Mouse (Mus musculus) layer of hippocampus, adult 9-10 months (tissue): ENCODE results near the gene Lpp.
"Not testable (repeated sequence)": the region's sequence is repeated elsewhere in the genome, so short reads cannot be mapped to it uniquely, and the experiment has no call there.

ENCODE experiments used
- DNase-seq: peaks from one replicate; pipeline ENCODE4 v3.0.0; 2022; ENCODE audit warnings: low spot score

The Lpp gene

DNA sequence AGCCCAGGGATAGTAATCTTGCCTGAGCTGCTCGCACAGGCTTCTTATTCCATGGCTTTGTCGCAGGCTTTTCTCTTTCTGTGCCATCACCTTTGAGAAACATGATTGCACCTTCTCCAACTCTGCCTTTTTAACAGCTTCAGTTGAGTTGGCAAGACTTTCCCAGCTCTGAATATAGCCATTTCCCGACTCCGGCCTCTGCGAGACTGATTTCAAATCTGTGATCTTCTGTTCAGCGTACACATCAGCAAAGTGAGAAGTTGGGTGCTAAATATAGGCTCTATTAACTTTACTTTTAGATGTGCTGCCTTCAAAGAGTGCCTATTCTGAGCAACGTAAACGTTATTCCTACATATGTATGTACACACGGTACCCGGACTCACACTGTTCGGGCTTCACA, 597.0 kb downstream of the Lpp start:
- no peak for DNase-seq

DNA sequence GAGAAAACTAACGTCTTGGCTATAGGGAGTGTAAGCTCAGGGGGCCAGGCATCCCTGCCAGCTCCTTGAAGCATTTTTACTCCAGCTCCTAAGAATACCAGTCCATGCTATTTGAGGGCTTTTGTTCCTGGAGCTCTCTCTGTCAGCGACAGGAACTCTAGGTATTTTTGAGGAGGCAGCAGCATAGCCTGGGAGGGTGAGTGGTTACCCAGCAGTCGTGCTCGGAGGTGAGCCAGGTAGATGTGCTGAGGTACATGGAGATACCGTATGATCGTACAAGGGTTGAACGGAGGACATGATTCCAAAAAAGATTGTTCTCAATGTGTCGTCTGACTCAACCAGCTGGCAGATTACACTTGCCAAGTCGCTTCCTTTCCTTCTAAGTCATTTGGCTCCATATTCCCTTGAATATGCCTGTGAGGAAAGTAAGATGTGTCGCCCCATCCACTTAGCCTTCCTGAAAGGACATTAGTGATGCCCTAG, 597.8 kb downstream of the Lpp start:
- DNase-seq: no peak

DNA sequence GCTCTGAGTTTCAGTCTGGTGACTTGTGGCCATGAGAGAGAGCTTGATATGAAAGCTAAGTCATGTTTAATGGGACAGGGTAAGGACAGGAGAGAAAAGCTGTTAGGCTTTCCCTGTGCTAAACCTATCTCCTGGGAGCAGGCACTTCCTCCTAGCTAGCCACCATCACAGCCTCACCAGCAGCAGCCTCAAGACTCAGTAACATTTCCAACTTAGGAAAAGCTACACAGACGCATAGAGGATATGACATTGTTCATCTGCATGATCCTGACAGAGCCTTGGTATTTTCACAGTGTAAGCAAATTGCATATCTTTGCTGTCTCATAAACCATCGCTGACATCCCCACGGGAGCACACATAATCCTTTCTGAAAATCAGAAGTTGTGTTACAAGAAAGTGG, 598.7 kb downstream of the Lpp start:
- DNase-seq: no peak

DNA sequence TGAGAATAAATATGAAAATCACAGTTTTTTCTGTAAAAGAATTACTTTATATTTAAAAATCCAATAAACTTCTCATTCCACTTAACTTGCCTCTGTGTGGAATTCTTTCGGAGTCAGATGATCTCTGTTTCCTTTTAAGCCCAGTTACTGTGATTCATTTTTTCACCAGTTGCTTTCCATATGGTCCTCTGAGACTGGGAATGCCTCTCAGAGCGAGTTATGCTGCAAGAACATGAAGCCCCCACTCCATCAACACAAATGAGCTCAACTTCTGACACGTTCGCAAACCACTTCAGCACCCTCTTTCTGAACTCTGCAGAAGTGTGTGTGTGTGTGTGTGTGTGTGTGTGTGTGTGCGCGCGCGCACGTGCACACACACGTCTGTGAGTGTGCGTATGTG, 599.2 kb downstream of the Lpp start:
- no peak for DNase-seq

DNA sequence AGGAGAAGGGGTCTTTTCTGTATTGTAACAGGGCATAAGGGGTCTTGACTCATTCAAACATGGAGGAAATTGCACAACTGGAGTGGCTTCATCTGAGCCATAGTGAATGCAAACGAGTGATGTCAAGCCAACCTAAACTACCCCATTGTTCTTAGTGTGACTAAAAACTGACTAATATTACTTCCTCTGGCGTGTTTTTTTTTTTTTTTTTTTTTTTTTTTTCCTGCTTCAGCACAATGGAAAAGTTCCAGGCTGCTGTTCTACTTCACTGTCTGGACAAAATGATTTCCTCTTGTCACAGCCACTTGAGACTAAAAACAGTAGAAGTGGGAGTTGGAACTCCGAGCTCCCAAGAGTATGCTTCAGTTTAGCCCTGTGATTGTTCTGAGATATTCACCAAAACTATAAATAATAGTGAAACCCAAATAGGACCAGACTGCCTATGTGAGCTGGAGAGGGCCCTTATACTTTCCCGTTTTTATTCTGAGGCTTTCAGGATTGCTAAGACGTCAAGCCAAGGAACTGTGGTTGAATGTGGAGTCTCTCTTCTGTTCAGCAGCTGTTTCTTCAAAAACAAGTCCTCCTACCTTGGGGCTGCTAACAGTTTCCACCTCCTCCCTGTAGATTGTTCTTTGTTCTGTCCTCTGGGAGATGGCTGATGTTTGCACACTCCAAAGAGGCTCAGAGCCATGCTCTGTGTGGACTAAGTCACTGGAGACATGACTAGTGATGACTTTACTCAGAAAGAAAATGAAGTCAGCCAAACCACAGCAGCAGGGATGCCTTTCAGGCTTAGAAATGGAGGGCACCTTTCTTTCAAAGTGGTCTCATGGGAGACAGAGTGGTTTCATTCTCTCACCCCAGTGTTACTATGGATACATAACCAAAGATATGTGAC, 617.9 kb downstream of the Lpp start:
- DNase-seq: no peak

DNA sequence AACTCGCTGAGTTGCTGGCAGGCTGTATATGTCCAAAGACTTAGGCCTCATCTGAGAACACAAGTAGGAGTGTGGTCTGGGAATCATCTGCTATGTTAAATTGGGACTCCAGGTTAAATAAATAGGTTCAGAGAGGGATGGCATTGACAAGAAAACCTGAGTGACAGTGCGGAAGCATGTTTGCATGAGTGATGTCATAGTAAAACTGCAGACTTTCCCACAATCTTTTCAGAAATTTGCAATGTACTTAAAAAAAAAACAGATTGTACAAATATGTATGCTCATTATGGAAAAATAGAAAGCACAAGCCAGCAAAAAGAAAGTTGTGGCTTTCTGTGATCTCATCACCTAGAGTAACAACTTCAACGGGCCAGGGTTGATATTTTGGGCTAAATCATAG, 619.6 kb downstream of the Lpp start:
- DNase-seq: no peak

DNA sequence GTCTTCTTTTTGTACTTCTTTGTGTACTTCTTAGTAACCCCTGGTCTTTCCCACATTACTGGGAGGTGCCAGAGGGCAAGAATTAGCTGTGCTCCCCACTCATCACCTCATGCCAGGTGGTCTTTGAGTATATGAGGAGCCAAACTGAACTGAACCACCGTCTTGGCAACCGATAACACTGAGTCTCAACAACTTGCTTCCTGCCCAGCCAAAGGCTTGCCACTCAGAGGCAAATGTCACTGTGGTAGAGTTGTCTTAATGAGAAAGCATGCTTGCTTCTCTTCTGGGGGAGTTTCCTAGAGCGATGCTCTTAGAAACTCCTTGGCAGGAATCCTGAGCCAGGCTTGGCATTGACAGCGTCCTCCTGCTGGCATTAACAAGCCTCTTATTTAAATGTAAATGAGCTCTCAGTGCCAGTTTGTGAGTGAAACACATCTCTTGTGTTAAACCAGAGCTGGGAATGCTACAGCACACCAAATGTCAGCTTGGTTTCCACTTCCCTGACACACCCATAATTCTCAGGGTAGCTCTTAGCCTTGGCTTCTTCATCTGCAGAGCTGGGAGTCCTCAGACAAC, 623.0 kb downstream of the Lpp start:
- peak; percentile 63 for DNase-seq

DNA sequence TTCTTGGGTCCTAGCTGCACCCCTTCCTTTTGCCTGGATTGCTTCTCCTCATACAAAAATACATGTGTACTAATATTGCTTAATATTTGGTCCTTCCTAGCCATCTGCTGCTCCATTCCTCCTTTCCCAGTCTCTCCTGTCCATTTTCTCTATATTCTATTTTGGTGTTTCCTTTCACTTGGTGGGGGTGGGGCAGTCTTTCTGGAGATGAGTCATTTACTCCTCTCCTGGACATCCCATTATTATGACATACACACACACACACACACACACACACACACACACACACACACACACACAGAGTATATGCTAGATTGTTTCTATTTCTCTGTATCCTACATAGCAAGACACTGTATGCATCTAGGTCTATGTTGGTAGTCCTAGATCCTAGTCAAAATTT, 623.7 kb downstream of the Lpp start:
- DNase-seq: no peak

DNA sequence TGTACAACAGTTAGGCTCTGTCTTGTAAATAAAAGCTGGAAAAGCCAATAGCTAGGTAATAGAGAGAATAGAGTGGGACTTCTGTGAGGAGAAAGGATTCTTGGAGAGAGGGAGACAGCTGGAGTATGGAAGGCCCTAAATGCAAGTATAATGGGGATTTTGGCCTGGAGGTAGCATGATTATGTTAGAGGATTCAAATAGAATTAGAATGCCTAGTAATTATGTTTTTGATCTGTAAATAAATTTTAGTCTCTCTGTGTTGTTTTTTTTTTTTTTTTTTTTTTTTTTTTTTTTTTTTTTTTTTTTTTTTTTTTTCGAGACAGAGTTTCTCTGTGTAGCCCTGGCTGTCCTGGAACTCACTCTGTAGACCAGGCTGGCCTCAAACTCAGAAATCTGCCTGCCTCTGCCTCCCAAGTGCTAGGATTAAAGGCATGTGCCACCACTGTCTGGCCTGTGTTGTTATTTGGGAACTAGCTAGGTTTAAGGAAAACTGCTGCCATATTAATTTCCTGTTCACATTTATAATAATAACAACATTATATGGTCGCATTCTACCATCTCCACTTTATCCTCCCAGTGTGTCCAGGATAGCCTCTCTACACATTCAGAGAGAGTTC, 628.5 kb downstream of the Lpp start:
- not testable (repeated sequence) for DNase-seq

DNA sequence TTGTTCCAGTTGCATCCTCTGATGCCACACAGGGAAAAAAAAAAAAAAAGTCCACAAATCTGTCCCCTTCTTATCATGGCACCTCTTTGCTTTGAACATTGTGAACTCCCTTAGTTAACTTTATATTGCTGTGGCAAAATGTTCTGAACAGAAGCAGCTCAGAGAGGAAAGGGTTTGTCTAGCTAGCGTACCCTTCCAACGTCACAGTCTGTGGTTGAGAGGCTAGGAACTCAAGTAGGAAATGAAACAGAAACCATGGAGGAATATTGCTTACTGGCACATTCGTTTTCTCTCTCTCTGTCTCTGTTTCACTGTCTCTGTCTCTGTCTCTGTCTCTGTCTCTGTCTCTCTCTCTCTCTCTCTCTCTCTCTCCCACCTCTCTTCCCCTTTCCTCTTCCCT, 631.3 kb downstream of the Lpp start:
- DNase-seq: no peak

DNA sequence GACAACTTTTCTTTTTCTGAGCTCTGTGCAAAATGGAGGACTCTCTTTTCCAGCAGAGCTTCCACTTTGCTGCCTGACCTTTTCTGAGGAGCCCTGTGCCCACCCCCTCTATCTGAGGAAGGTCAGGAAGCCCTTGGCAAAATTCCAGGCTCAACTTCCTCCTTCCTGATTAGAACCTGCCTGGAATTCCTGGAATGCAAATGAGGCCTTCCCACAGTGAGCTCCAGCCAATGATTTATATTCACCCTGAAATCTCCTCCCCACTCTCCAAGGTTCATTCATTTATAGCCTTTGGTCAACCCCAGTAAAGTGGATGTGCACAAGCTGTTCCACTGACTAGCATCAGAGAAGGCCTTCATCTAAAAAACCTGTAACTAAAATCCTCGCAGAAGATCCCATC, 632.9 kb downstream of the Lpp start:
- DNase-seq: no peak

DNA sequence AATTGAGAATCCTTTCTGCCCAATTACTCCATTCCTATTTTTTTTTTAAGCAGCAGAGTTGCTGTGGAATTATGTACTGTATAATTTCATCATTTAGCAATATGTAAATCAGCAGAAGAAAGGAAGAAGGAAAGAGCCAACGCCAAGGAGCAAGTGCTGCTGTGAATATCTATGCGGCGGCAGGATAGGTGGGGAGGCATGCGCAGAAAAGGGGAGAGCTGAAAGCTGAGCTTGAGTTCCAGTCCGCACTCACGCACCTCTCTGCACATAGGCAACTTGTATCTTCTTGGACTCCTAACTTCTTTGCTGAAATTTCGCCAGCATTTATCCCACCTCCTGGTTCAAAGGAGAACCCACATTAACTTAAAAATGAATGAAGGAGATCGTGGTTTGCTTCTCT, 636.2 kb downstream of the Lpp start:
- no peak for DNase-seq

DNA sequence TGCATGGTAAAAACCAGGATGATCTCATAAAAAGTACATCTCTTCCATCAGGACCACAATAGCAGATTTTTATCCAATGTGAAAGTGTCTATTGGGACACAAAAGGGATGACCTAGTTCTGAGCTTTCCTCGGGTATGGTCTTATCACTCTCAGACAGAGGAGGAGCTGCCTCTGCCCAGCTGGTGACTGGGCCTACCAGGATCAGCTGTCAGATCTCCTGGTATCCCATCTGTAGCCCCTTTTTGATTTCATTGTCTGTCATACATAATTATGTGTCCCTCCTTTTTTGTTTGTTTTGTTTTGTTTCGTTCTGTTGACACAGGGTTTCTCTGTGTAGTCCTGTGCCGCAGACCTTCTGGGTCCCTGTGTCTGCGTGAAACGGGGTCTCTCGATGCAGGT, 644.1 kb downstream of the Lpp start:
- DNase-seq: no peak

DNA sequence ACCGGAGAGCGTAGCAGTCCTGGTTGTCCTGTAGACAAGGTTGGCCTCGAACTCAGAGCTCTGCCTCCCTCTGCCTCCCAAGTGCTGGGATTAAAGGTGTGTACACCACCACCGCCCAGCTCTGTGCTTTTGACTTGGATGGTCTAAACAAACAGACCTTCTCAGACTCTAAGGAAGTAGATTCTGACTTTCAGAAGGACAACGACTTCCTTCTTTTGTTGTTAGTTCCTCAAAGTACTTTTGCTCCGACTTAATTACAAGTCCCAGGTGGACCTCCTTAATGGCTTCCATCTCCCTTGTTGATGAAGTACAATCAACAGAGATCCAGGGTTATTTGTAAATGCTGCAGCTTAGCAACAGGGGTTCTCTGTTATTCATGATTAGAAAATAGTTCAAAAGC, 645.2 kb downstream of the Lpp start:
- no peak for DNase-seq

DNA sequence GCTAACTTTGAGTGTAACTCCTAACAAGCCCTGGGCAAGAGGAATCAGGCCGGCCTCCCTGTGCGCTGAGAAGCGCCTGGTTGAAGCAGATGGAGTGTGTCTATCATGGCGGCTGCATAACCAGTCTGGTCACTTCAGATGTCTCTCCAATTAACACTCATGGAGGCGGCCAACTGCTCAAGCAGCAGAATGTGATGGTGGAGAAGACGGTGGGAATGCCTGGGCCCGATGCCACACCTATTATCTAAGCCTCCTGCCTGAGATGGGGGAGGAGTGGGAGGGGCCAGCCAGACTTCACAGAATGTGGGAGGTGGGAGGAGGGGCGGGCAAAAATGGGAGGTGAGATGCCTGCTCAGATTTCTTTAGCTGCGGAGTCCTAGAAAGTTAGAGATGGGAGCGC, 646.6 kb downstream of the Lpp start:
- no peak for DNase-seq

DNA sequence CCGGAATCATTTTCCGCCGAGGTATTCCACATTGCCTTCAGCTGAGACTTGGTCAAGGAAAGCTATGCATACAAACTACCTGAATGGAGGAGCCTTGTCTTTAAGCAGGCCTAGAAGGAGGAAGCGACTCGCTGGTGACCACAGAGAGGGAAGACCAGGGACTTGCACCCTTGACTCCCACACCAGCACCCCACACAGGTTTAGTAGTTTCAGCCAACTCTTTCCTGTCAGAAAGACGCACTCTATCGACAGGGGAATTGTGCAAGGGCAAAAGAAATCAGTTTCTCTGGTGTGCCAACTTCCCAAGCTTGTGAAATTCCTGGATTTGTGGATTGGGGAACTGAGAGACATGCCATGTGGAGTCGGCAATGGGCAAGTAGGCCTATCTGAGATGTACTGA, 647.9 kb downstream of the Lpp start:
- DNase-seq: no peak

DNA sequence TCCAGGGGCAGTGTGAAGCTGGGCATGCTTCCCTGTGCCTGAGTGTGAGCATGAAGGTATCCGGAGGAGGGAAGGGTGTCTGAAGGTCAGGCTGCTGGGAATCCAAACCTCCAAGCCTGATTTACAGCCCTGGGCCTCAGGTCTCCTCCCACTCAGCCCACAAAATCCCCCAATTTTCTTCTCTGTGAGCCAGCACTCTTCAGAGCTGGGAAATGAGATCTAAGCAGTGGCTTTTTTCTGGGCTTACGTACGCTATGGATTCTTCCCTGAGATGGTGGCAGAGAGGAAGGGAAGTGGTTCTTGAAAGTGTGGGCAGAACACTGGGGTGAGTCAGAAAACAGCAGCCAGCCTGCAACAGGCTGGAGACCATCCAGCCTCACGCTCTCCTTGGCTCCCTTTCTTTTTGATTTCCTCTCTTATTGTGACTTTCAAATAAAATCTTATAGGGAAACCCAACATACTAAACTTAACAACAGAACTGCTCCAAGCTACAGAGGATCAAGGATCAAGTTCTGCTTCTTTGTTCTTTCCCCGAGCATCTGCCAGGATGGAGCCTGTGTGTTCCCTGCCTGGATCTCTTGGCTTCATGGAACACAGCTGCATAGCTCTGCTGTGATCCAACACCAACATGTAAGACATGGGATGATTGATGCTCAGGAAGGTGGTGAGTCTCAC, 648.7 kb downstream of the Lpp start:
- DNase-seq: no peak
